Mouse (Mus musculus) gastrocnemius, adult 18-20 months (tissue): ENCODE data around the gene Rsg1. TPM values are rescaled to one million over a fixed set of nuclear protein-coding genes. Genes with fewer than 3 reads are reported as not detected.

Experiments
- DNase-seq: peaks from one replicate; pipeline ENCODE4 v3.0.0; 2021; ENCODE audit warnings: low spot score
- total RNA-seq, 2 experiments: library from RNA; stranded (reverse); gene quantifications; 2 replicates each; pipeline ENCODE4 v1.2.3; 2021

The Rsg1 gene
- total RNA-seq, 2 experiments from 2014 or later: 0.31 TPM; not detected in 1

- DNase-seq: no peak
Observed at GRCm38 (mm10) chr4:141274485-141275341, 61.0 kb downstream of the Rsg1 start.

Other genes with a start within 250 kb of the Rsg1 start
- 10 to 100 TPM; 16.2 to 21.1 TPM for gene Atp13a2, start 227.1 kb upstream of the Rsg1 start, total RNA-seq
- 1 to 10 TPM; 1.1 to 2.3 TPM for gene Mfap2, start 203.5 kb upstream of the Rsg1 start, total RNA-seq
- gene Crocc, start 153.4 kb upstream of the Rsg1 start, total RNA-seq: 1 to 10 TPM; 2.0 to 2.5 TPM
- gene Necap2, start 135.6 kb upstream of the Rsg1 start, total RNA-seq: 10 to 100 TPM; 12.9 to 16.2 TPM
- not detected for gene Spata21, start 125.6 kb upstream of the Rsg1 start, total RNA-seq
- gene Szrd1, start 74.2 kb upstream of the Rsg1 start, total RNA-seq: 100 to 1,000 TPM; 160 to 163 TPM
- gene Fbxo42, start 66.0 kb upstream of the Rsg1 start, total RNA-seq: 10 to 100 TPM; 10.8 to 11.2 TPM
- under 1 TPM; 0.32 to 0.33 TPM for gene Arhgef19, start 25.5 kb downstream of the Rsg1 start, total RNA-seq
- 1 to 10 TPM; 1.6 to 2.9 TPM for gene Epha2, start 87.3 kb downstream of the Rsg1 start, total RNA-seq
- under 1 TPM; 0.16 to 0.31 TPM for gene Fam131c, start 154.3 kb downstream of the Rsg1 start, total RNA-seq
- not detected for gene Clcnka, start 184.8 kb downstream of the Rsg1 start, total RNA-seq
- gene Clcnkb, start 202.1 kb downstream of the Rsg1 start, total RNA-seq: under 1 TPM in 1 of 2 experiments, not detected in 1; 0.40 TPM
- 100 to 1,000 TPM; 331 to 560 TPM for gene Hspb7, start 206.8 kb downstream of the Rsg1 start, total RNA-seq
- gene Srarp, start 222.1 kb downstream of the Rsg1 start, total RNA-seq: 1 to 10 TPM in 1 of 2 experiments, under 1 TPM in 1; 0.87 to 1.0 TPM
- 10 to 100 TPM; 29.2 to 32.2 TPM for gene Zbtb17, start 230.7 kb downstream of the Rsg1 start, total RNA-seq